Mouse (Mus musculus) heart, postnatal 0 days (tissue): ENCODE measurements around the gene Fxn. TPM values are rescaled to one million over a fixed set of nuclear protein-coding genes. Genes with fewer than 3 reads are reported as not detected.
A peak's percentile ranks its signal among the peaks of the same experiment; 100 is the strongest.

Source experiments
- ATAC-seq: fragments of 200-750 bp; cut with Nextera tagmentation; 2 replicates; pipeline ENCODE4 v1.8.0; 2017; ENCODE audit warnings: low read depth, moderate number of reproducible peaks, moderate library complexity; ENCODE audit not compliant: insufficient read depth
- DNase-seq: peaks from one replicate; pipeline ENCODE4 v3.0.0-alpha.2; 2016; ENCODE audit warnings: low spot score
- H3K27ac ChIP-seq: fragments of 300-500 bp; sonication (generic); 2 replicates; pipeline ENCODE4 v1.5.1; 2014; ENCODE audit warnings: low read depth, mild to moderate bottlenecking
- H3K27me3 ChIP-seq: fragments of 300-500 bp; sonication (generic); 2 replicates; pipeline ENCODE4 v1.6.1; 2014; ENCODE audit warnings: low read length, mixed read lengths; ENCODE audit not compliant: control insufficient read depth, insufficient read depth
- H3K36me3 ChIP-seq: fragments of 300-500 bp; sonication (generic); replicated peaks from 2 replicates; pipeline ENCODE4 v1.6.1; 2014; ENCODE audit warnings: low read length, mixed read lengths; ENCODE audit not compliant: control insufficient read depth, insufficient read depth
- H3K4me1 ChIP-seq: fragments of 300-500 bp; sonication (generic); 2 replicates; pipeline ENCODE4 v1.6.1; 2014; ENCODE audit warnings: antibody characterized with exemption; ENCODE audit not compliant: control insufficient read depth, insufficient read depth
- H3K4me2 ChIP-seq: fragments of 300-500 bp; sonication (generic); 2 replicates; pipeline ENCODE4 v1.6.1; 2014; ENCODE audit warnings: low read depth, mild to moderate bottlenecking, low read length, moderate library complexity
- H3K4me3 ChIP-seq: fragments of 300-500 bp; sonication (generic); 2 replicates; pipeline ENCODE4 v1.5.1; 2014; ENCODE audit warnings: low read depth, low read length
- H3K9ac ChIP-seq: fragments of 300-500 bp; sonication (generic); replicated peaks from 2 replicates; pipeline ENCODE4 v1.6.1; 2014; ENCODE audit warnings: low read depth, low read length, mixed read lengths
- H3K9me3 ChIP-seq: fragments of 300-500 bp; sonication (generic); replicated peaks from 2 replicates; pipeline ENCODE4 v1.6.1; 2016; ENCODE audit warnings: low read length; ENCODE audit not compliant: control insufficient read depth
- CTCF ChIP-seq: IDR thresholded peaks from 2 replicates; pipeline ENCODE4 v1.5.1; 2016; ENCODE audit warnings: antibody characterized with exemption, control low read depth, low read depth
- EP300 ChIP-seq: IDR thresholded peaks from 2 replicates; pipeline ENCODE4 v1.6.1; 2016; ENCODE audit warnings: antibody characterized with exemption, low read depth
- WGBS: fragments of 180-500 bp; shearing (Covaris S2); extraction: QIAGEN DNeasy Blood & Tissue Kit; methylation state at CpG from one replicate; pipeline ENCODE4 v1.1.7; 2014; 5-methylcytosine and 5-hydroxymethylcytosine counted together
- polyA plus RNA-seq: library from polyadenylated mRNA; unstranded; fragments of >200 nt; fragmentation: Nextera tagmentation; extraction: Ambion mirVana; gene quantifications from 2 replicates; pipeline ENCODE4 v1.2.1, GENCODE M21; 2015
- total RNA-seq: library from RNA; depleted of rRNA; stranded (reverse); fragments of >200 nt; gene quantifications from 2 replicates; pipeline ENCODE4 v1.2.3, GENCODE M21; 2014; ENCODE audit warnings: low replicate concordance

The Fxn gene
- total and polyA plus RNA-seq, 2 experiments from 2014 or later = 36.6 to 79.7 TPM

DNA sequence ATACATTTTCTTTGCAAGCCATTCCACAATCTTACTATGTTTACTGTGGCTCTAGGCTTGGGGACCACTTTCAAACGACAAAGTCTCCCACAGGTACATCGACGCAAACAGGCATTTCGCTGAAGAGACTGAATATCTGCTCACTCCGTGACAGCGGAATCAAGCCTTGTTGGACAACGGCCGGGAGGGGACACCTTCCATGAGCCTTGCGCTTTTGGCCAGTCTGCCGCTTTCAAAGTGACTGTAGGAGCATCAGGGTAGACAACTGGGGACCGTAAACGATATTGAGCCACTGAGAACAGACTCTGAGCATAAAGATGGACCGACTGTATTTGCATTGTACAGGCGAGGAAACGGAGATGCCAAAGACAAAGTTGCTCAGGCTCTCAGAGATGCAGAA lies 1.5 kb downstream of the Fxn start:
- Histone ChIP-seq H3K9ac (peak overlapping the region; percentile 63; the same call in 1 of the 2 replicates), H3K4me2 (peak overlapping the region; percentile 89), H3K27ac (no peak overlapping the region), H3K4me3 (peak overlapping the region; percentile 81; the same call in 1 of the 2 replicates), H3K27me3 (no peaks in the 10 kb centered on the region), H3K9me3 (no peaks in the 10 kb centered on the region), H3K4me1 (0 out of 2 replicates have a peak, but pooled peaks cover 5% of the 10 kb centered on the region), H3K36me3 (peaks cover 9% of the 10 kb centered on the region)
- DNase-seq (no peak), ATAC-seq (no peak)
- TF ChIP-seq CTCF = no peak
- no peak for TF ChIP-seq EP300
- 87% methylated on average over 15 of the region's 15 CpGs for WGBS

DNA sequence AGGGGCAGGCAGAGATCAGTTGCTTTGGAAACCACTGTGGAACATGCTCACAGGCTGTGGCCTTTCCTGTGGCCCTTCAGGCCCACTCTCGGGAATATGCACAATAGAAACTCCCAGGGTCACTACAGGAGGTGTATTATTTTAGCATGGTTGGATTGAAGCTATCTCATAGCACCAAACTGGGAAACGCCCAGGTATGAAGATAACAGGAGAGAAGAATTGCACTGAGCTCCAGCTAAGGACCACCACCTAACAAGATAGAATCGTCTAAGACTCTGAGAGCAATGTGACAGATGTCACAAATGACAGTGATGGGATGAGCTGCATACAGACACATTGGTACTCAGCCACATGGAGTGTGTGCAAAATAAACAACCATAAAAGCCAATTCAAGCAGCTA lies 6.1 kb downstream of the Fxn start:
- Histone ChIP-seq H3K36me3 (peaks cover 24% of the 10 kb centered on the region), H3K4me2 (no peak overlapping the region), H3K9me3 (no peaks in the 10 kb centered on the region), H3K4me3 (no peak overlapping the region), H3K9ac (no peak overlapping the region), H3K27me3 (no peaks in the 10 kb centered on the region), H3K4me1 (0 out of 2 replicates have a peak, but pooled peaks cover 3% of the 10 kb centered on the region), H3K27ac (no peak overlapping the region)
- no peak for ATAC-seq
- TF ChIP-seq CTCF (no peak), EP300 (no peak)
- WGBS = 59% methylated on average over 3 of the region's 3 CpGs
- no peak for DNase-seq

DNA sequence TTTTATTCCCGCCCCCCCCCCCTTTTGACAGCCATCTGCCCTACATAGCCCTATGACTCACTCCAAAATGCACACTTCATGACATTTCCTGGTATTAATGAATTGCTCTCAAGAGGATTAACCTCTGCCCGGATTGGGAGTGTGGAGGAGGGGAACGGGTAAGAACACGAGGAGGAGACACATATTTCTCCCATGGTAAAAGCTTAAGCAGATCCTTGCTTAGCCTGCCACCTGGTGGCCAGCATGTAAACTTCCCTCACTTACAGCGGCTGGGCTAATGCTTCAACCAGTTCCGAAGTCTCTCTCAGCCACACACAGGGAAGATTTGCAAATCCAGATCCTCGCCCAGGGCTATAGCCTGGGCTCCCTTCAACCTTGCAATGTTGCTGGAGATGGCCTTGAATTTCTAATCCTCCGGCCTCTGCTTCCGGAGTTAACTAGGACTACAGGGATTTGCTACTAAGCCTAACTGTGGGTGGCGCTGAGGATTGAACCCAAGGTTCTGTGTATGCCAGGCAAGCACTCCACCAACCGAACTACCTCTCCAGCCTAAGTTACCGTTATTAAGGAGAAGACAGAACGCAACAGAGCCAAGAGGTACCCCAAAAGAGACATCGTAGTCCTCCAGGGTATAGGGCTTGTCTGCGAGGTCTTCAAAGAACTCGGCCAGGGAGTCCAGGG lies 8.5 kb downstream of the Fxn start:
- Histone ChIP-seq H3K9ac (no peak overlapping the region), H3K4me2 (peak overlapping the region; percentile 45), H3K4me1 (no peaks in the 10 kb centered on the region), H3K27me3 (no peaks in the 10 kb centered on the region), H3K4me3 (0 out of 2 replicates have a peak overlapping the region, but pooled peaks have one; percentile 7), H3K9me3 (no peaks in the 10 kb centered on the region), H3K36me3 (peaks cover 44% of the 10 kb centered on the region), H3K27ac (no peak overlapping the region)
- WGBS = 41% methylated on average over 16 of the region's 16 CpGs
- peak; percentile 89 for ATAC-seq
- TF ChIP-seq EP300 = no peak
- TF ChIP-seq CTCF = peak; percentile 94
- peak; percentile 89 for DNase-seq

DNA sequence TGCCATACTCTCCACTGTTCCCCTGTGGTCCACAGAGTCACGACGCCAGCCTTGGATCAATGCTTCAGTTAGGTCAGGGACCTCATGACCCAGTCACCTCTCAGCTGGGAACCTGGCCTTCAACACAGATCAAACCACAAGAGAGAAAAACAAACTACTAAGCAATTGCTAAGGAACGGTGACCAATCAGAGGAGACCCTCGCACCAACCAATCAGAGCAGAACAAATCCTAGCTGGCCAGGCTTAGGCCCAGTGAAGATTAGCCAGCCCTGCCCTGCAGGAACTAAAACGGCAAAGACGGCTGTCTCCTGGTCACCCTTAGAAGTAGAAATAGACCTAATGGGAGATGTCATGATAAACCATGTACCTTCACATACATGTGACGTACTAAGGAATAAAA lies 9.1 kb downstream of the Fxn start:
- DNase-seq = no peak
- ATAC-seq = peak; percentile 72
- WGBS = 45% methylated on average over 7 of the region's 7 CpGs
- H3K27me3 ChIP-seq = no peaks in the 10 kb centered on the region
- H3K4me3 ChIP-seq = 0 out of 2 replicates have a peak overlapping the region, but pooled peaks have one; percentile 7
- H3K27ac ChIP-seq = no peak overlapping the region
- TF ChIP-seq EP300 = no peak
- TF ChIP-seq CTCF = no peak
- peak overlapping the region; percentile 45 for H3K4me2 ChIP-seq
- H3K9me3 ChIP-seq = no peaks in the 10 kb centered on the region
- H3K9ac ChIP-seq = no peak overlapping the region
- H3K4me1 ChIP-seq = no peaks in the 10 kb centered on the region
- H3K36me3 ChIP-seq = peaks cover 43% of the 10 kb centered on the region

DNA sequence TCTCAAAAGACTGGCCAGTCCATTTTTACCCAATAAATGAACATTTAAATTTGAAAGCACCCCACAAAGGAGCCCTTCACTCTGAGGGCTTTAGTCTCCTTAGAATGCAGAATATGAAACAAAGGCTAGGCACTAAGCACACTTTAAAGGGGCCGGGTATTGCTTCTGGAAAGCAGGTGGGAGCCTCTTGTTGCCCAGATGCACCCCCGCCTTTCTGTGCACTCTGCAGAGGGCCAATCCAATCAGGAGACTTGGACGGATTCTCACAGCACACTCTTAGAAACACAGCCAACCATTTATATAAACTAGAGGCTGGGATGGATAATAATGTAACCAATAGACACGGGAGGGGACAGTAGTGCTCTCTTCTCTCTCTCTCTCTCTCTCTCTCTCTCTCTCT lies 11.9 kb downstream of the Fxn start:
- ATAC-seq (no peak), DNase-seq (no peak)
- Histone ChIP-seq H3K9me3 (no peaks in the 10 kb centered on the region), H3K4me2 (no peak overlapping the region), H3K9ac (no peak overlapping the region), H3K4me1 (no peaks in the 10 kb centered on the region), H3K27ac (no peak overlapping the region), H3K4me3 (no peak overlapping the region), H3K27me3 (no peaks in the 10 kb centered on the region), H3K36me3 (peaks cover 53% of the 10 kb centered on the region)
- TF ChIP-seq CTCF = no peak
- TF ChIP-seq EP300 = no peak
- WGBS = 71% methylated on average over 4 of the region's 4 CpGs
